ENCODE assay signal across 10 mouse cellular contexts in genomic region chr7:112426811-112427210, GRCm38 (mm10). TPM values are rescaled to one million over a fixed set of nuclear protein-coding genes. Genes with fewer than 3 reads are reported as not detected.
DNase-seq lines count a peak whose midpoint lies in the region; ATAC-seq and TF ChIP-seq lines count a peak whose summit lies in the region.
"Had no signal": no experiment of that assay in that cellular context is flagged by ENCODE, and none has a peak within 500 bp of the region (broad histone marks: within the 10 kb centered on the region; RNA-seq: fewer than 3 reads in every experiment).

No protein-coding gene starts in this region.

- no peak overlapping the region for H3K4me3 ChIP-seq in heart, embryonic 11.5 days (ENCODE audit: low read depth, low read length)
- H3K4me3 ChIP-seq in lung, postnatal 0 days (ENCODE audit: low read depth, low read length) = no peak overlapping the region
- H3K4me3 ChIP-seq in hindbrain, embryonic 15.5 days = peak overlapping the region; percentile 48; the same call in 1 of the 2 replicates
- no peak overlapping the region for H3K4me3 ChIP-seq in small intestine, adult 2 months (ENCODE audit: low read depth, low read length)

- H3K9me3 ChIP-seq in heart, embryonic 11.5 days (replicated peaks; ENCODE audit: control insufficient read depth, low read length) = no peaks in the 10 kb centered on the region
- no peaks in the 10 kb centered on the region for H3K9me3 ChIP-seq in lung, postnatal 0 days (ENCODE audit: low read length)
- H3K9me3 ChIP-seq in hindbrain, embryonic 15.5 days = no peaks in the 10 kb centered on the region

- no peak for TF ChIP-seq CTCF in lung, postnatal 0 days (IDR thresholded peaks at IDR 0.05)
- TF ChIP-seq CTCF in small intestine, adult 2 months (IDR thresholded peaks at IDR 0.05; ENCODE audit: extremely low read depth, insufficient read length, insufficient replicate concordance, low read depth, low read length) = no peak

- H3K27ac ChIP-seq in heart, embryonic 11.5 days (ENCODE audit: low read depth, low read length) = no peak overlapping the region
- H3K27ac ChIP-seq in lung, postnatal 0 days (ENCODE audit: low read length) = peak overlapping the region; percentile 99; the same call in 1 of the 2 replicates
- no peak overlapping the region for H3K27ac ChIP-seq in hindbrain, embryonic 15.5 days (replicated peaks)
- peak overlapping the region; percentile 88 for H3K27ac ChIP-seq in small intestine, adult 2 months (ENCODE audit: insufficient read depth, low read depth, low read length)

- intact Hi-C loops in heart, postnatal 36 days (cut with DNase I) = loop anchor here (5.0 kb wide), 1 partner anchor 40 kb away; no protein-coding TSS in a partner anchor

- no peak for DNase-seq in heart, postnatal 36 days
- DNase-seq in lung, postnatal 0 days (ENCODE audit: low spot score) = peak; percentile 63
- no peak for DNase-seq in lung, postnatal 25 days (ENCODE audit: low spot score)
- DNase-seq in embryo, embryonic 10 days (ENCODE audit: low spot score) = no peak
- DNase-seq in adrenal gland, postnatal 10 days = no peak
- DNase-seq: gastrocnemius, postnatal 14 days had no signal

- no peak for ATAC-seq in heart, embryonic 11.5 days (replicated peaks; ENCODE audit: insufficient number of reproducible peaks, low FRiP score, low TSS enrichment)
- no peak for ATAC-seq in lung, postnatal 0 days
- ATAC-seq in hindbrain, embryonic 15.5 days (ENCODE audit: low FRiP score, low read depth) = no peak

- 0 out of 2 replicates have a peak, but pooled peaks cover 3% of the 10 kb centered on the region for H3K36me3 ChIP-seq in heart, embryonic 11.5 days (ENCODE audit: control insufficient read depth, insufficient read depth, low read length)
- no peaks in the 10 kb centered on the region for H3K36me3 ChIP-seq in lung, postnatal 0 days (ENCODE audit: insufficient read depth, low read length)
- no peaks in the 10 kb centered on the region for H3K36me3 ChIP-seq in hindbrain, embryonic 15.5 days
- H3K36me3 ChIP-seq in small intestine, adult 2 months (ENCODE audit: control insufficient read depth, insufficient read depth, low read length) = no peaks in the 10 kb centered on the region

- TF ChIP-seq EP300 in lung, postnatal 0 days (IDR thresholded peaks at IDR 0.05) = no peak

- H3K27me3 ChIP-seq in heart, embryonic 11.5 days (ENCODE audit: control insufficient read depth, insufficient read depth, low read length) = no peaks in the 10 kb centered on the region
- no peaks in the 10 kb centered on the region for H3K27me3 ChIP-seq in lung, postnatal 0 days (replicated peaks; ENCODE audit: insufficient read depth, low read length)
- H3K27me3 ChIP-seq in hindbrain, embryonic 15.5 days = 0 out of 2 replicates have a peak, but pooled peaks cover 5% of the 10 kb centered on the region
- no peaks in the 10 kb centered on the region for H3K27me3 ChIP-seq in small intestine, adult 2 months (ENCODE audit: control insufficient read depth, insufficient read depth, low read length)
- H3K27me3 ChIP-seq: CH12.LX had no signal

- no peak for TF ChIP-seq POLR2A in small intestine, adult 2 months (IDR thresholded peaks at IDR 0.05; ENCODE audit: low read depth, low read length)

- WGBS in heart, embryonic 11.5 days (ENCODE audit: insufficient replicate concordance) = 35% methylated on average over 5 of the region's 5 CpGs
- whole genome bisulfite sequencing in lung, postnatal 0 days = 29% methylated on average over 5 of the region's 5 CpGs
- WGBS in hindbrain, embryonic 15.5 days = 64% methylated on average over 5 of the region's 5 CpGs
- WGBS in small intestine, adult 2 months = 50% methylated on average over 5 of the region's 5 CpGs

- H3K4me2 ChIP-seq in heart, embryonic 11.5 days = peak overlapping the region; percentile 79
- H3K4me2 ChIP-seq in lung, postnatal 0 days (replicated peaks; ENCODE audit: low read depth, low read length) = peak overlapping the region; percentile 60
- peak overlapping the region; percentile 95 for H3K4me2 ChIP-seq in hindbrain, embryonic 15.5 days

- H3K9ac ChIP-seq in heart, embryonic 11.5 days (ENCODE audit: low read depth, low read length) = no peak overlapping the region
- no peak overlapping the region for H3K9ac ChIP-seq in lung, postnatal 0 days (replicated peaks; ENCODE audit: low read depth)
- H3K9ac ChIP-seq in hindbrain, embryonic 15.5 days = no peak overlapping the region

- H3K4me1 ChIP-seq in heart, embryonic 11.5 days (ENCODE audit: control insufficient read depth, insufficient read depth, low read length) = peaks cover 15% of the 10 kb centered on the region; the same call in 1 of the 2 replicates
- peaks cover 5% of the 10 kb centered on the region; the same call in 1 of the 2 replicates for H3K4me1 ChIP-seq in lung, postnatal 0 days (ENCODE audit: insufficient read depth, low read depth, low read length)
- H3K4me1 ChIP-seq in hindbrain, embryonic 15.5 days (replicated peaks) = peaks cover 16% of the 10 kb centered on the region
- no peaks in the 10 kb centered on the region for H3K4me1 ChIP-seq in small intestine, adult 2 months (ENCODE audit: control insufficient read depth, insufficient read depth, insufficient read length, low read length)

RNA-seq across cellular contexts. Expression of gene Parva, which starts 0.5 kb away (rescaled TPM):
- polyA plus RNA-seq in heart, embryonic 11.5 days (2014; fragmentation: Nextera tagmentation; extraction: Ambion mirVana) = 83.3 and 93.3 TPM in 2 replicates
- 10 to 100 TPM; 55.3 to 56.4 TPM for total RNA-seq in heart, postnatal 36 days (2021)
- 70.0 and 79.3 TPM in 2 replicates for polyA plus RNA-seq in lung, postnatal 0 days (2015; fragmentation: Nextera tagmentation; extraction: Ambion mirVana)
- 25.4 and 27.7 TPM in 2 replicates for polyA plus RNA-seq in hindbrain, embryonic 15.5 days (2015; fragmentation: Nextera tagmentation; extraction: Ambion mirVana)
- polyA plus RNA-seq in small intestine, adult 2 months (2012; rRNA removed) = 10.5 and 13.6 TPM in 2 replicates
- total RNA-seq in adrenal gland, postnatal 10 days (2021) = 100 to 1,000 TPM in 1 of 2 experiments, 10 to 100 TPM in 1; 84.3 to 105 TPM

Comparison
In these comparisons a context has a peak if more than half of its experiments do, and no peak if none do; other contexts are left out.
1. H3K27ac ChIP-seq: peak in lung, postnatal 0 days (single experiment) and small intestine, adult 2 months (single experiment); none in heart, embryonic 11.5 days (single experiment) and hindbrain, embryonic 15.5 days (single experiment).
2. Peak in every context shown above with its lines, with median percentiles within 50 percentile points of each other: H3K4me2 ChIP-seq.